In genomic region chr13:28424446-28425059, GRCm38 (mm10) we compare ENCODE assay signal across 9 mouse cellular contexts.
DNase-seq lines count a peak whose midpoint lies in the region; ATAC-seq and TF ChIP-seq lines count a peak whose summit lies in the region.
"Had no signal": no experiment of that assay in that cellular context is flagged by ENCODE, and none has a peak within 500 bp of the region (broad histone marks: within the 10 kb centered on the region; RNA-seq: fewer than 3 reads in every experiment).

No protein-coding gene starts in this region.

- peak overlapping the region; percentile 61 for H3K27ac ChIP-seq in heart, embryonic 16.5 days (ENCODE audit: low read length)
- no peak overlapping the region for H3K27ac ChIP-seq in left cerebral cortex, adult 2 months

- H3K27me3 ChIP-seq in heart, embryonic 16.5 days (ENCODE audit: control insufficient read depth, insufficient read depth, low read length), result no peaks in the 10 kb centered on the region

- H3K9ac ChIP-seq in heart, embryonic 16.5 days (ENCODE audit: low read length), result 0 out of 2 replicates have a peak overlapping the region, but pooled peaks have one; percentile 17

- H3K36me3 ChIP-seq in heart, embryonic 16.5 days (ENCODE audit: control insufficient read depth, insufficient read depth), result no peaks in the 10 kb centered on the region

- H3K4me2 ChIP-seq in heart, embryonic 16.5 days (ENCODE audit: low read depth, low read length), result no peak overlapping the region

- 26% methylated on average over 8 of the region's 8 CpGs for WGBS in heart, embryonic 16.5 days

- peak; percentile 16; the same call in 1 of the 2 replicates for ATAC-seq in heart, embryonic 16.5 days (replicated peaks; ENCODE audit: extremely low read depth, insufficient read depth, low FRiP score)
- ATAC-seq: CD4-positive, CD25-positive, alpha-beta regulatory T cell, adult 4 months had no signal

- intact Hi-C loops in heart, postnatal 25 days (cut with DNase I), result no loop called here
- intact Hi-C loops in left cerebral cortex, adult 2 months (cut with DNase I), result loop anchor here (5.0 kb wide), 1 partner anchor 118 kb away; no protein-coding TSS in a partner anchor
- intact Hi-C loops in gastrocnemius, postnatal 14 days (cut with DNase I; ENCODE audit: low total_unique reads), result no loop called here

- no peaks in the 10 kb centered on the region for H3K9me3 ChIP-seq in heart, embryonic 16.5 days (replicated peaks; ENCODE audit: control insufficient read depth, low read length)

- no peak overlapping the region for H3K4me3 ChIP-seq in heart, embryonic 16.5 days (ENCODE audit: low read length)
- no peak overlapping the region for H3K4me3 ChIP-seq in left cerebral cortex, adult 2 months

- H3K4me1 ChIP-seq in heart, embryonic 16.5 days (ENCODE audit: control insufficient read depth, insufficient read depth, low read length), result peaks cover 34% of the 10 kb centered on the region

- no peak for TF ChIP-seq CTCF in left cerebral cortex, adult 2 months (IDR thresholded peaks at IDR 0.05)

- DNase-seq in heart, adult 18-20 months, result peak; percentile 17 to 33
- no peak for DNase-seq in heart, postnatal 25 days (ENCODE audit: low spot score)
- peak; percentile 53 for DNase-seq in adipocyte (ENCODE audit: low spot score)
- peak; percentile 58 to 64 for DNase-seq in kidney, postnatal 4 days
- no peak for DNase-seq in right cerebral cortex, postnatal 36 days (ENCODE audit: low spot score in 2 of 2)
- DNase-seq in left cerebral cortex, adult 2 months (ENCODE audit: extremely low spot score in 1 of 2, low spot score in 2 of 2), result no peak
- no peak for DNase-seq in gastrocnemius, postnatal 14 days

Comparison
In these comparisons a context has a peak if more than half of its experiments do, and no peak if none do; other contexts are left out.
1. DNase-seq: peak in heart, adult 18-20 months (2 of 2), adipocyte (single experiment) and kidney, postnatal 4 days (2 of 2); none in heart, postnatal 25 days (single experiment), right cerebral cortex, postnatal 36 days (0 of 2), left cerebral cortex, adult 2 months (0 of 2) and gastrocnemius, postnatal 14 days (single experiment).